Mouse (Mus musculus) c-Kit-positive CD71-positive TER-119-negative erythroid progenitor cells, embryonic 14.5 days (primary cell): ENCODE results near the gene Vmn2r115.
"Not testable (repeated sequence)": the region's sequence is repeated elsewhere in the genome, so short reads cannot be mapped to it uniquely, and the experiment has no call there.

ENCODE experiments used
- DNase-seq: peaks from one replicate; pipeline ENCODE4 v3.0.0-alpha.2; 2013; ENCODE audit warnings: low read depth

Gene Vmn2r115

DNA sequence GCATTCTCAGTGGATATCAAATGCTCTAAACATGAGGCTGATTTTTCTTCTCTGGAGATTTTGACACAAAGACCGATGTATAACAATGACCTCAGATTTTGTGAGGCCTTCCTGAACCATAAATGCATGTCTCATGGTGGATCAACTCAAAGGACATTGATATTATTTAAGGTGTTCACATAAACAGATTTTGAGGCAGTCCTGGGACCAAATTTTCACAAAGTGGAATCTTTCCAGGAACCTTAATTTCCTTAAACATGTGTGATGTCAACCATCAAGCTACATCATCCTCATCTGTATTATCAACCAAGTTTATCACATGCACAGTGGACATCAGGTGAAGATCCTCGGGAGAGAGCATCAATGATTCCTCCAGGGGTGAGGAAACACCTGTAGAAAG is at the start of gene Vmn2r115:
Gene Vmn2r115 (plus strand): TSS at position 301 of the 400 bp plus-strand sequence.
- not testable (repeated sequence) for DNase-seq

DNA sequence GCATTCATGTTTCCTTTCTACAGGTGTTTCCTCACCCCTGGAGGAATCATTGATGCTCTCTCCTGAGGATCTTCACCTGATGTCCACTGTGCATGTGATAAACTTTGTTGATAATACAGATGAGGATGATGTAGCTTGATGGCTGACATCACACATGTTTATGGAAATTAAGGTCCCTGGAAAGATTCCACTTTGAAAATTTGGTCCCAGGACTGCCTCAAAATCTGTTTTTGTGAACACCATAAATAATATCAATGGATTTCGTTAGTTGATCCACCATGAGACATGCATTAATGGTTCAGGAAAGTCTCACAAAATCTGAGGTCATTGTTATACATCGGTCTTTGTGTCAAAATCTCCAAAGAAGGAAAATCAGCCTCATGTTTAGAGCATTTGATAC is 31.1 kb upstream of the Vmn2r115 start, which contains the start of gene Vmn2r114:
Gene Vmn2r114 (minus strand): TSS at position 101 of the 400 bp plus-strand sequence.
- not testable (repeated sequence) for DNase-seq

DNA sequence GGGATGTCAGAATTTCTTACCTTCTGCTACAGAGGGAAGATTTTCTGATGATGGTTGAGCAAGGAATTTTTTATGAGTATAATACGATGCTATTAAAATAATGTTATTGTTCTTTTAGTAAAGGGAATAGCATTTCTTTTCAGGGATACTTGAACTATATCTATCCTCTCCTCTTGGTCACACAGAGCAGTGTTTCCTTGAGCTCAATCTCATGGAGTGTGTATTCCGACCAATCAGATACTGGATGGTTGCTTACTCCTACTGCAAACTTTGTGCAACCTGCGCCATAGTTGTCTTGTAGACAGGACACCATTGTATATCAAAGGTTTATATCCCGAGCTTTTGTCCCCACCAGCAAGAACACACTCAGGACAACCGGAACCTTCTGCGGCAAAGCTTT is 12.9 kb upstream of the Vmn2r115 start:
- DNase-seq: no peak

DNA sequence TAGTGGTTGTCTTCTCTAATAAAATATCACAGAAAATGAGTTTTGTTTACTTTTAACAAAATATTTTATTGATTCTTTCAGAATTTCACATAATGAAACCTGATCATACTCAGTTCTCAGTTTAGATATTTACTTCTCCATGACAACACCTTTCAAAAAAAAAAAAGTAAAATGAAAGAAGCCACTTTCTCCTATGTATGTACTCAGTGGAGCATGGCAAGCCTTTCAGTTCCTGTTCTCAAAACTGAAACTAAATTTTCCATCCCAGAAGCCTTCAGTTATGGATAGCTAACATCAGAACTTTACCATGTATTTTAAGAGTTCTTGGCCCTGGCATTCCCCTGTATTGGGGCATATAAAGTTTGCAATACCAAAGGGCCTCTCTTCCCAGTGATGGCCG is 8.1 kb downstream of the Vmn2r115 start:
- no peak for DNase-seq

DNA sequence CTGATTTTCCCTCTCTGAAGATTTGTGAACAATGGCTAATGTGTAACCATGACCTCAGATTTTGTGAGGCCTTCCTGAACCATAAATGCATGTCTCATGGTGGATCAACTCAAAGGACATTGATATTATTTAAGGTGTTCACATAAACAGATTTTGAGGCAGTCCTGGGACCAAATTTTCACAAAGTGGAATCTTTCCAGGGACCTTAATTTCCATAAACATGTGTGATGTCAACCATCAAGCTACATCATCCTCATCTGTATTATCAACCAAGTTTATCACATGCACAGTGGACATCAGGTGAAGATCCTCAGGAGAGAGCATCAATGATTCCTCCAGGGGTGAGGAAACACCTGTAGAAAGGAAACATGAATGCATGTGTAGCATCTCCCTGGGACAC is 40.8 kb downstream of the Vmn2r115 start, which contains the start of gene Vmn2r116:
Gene Vmn2r116 (plus strand): TSS at position 301 of the 400 bp plus-strand sequence.
- DNase-seq: not testable (repeated sequence)
